Mouse (Mus musculus): ENCODE results near the gene Atp5b.

Atp5b gene

DNA sequence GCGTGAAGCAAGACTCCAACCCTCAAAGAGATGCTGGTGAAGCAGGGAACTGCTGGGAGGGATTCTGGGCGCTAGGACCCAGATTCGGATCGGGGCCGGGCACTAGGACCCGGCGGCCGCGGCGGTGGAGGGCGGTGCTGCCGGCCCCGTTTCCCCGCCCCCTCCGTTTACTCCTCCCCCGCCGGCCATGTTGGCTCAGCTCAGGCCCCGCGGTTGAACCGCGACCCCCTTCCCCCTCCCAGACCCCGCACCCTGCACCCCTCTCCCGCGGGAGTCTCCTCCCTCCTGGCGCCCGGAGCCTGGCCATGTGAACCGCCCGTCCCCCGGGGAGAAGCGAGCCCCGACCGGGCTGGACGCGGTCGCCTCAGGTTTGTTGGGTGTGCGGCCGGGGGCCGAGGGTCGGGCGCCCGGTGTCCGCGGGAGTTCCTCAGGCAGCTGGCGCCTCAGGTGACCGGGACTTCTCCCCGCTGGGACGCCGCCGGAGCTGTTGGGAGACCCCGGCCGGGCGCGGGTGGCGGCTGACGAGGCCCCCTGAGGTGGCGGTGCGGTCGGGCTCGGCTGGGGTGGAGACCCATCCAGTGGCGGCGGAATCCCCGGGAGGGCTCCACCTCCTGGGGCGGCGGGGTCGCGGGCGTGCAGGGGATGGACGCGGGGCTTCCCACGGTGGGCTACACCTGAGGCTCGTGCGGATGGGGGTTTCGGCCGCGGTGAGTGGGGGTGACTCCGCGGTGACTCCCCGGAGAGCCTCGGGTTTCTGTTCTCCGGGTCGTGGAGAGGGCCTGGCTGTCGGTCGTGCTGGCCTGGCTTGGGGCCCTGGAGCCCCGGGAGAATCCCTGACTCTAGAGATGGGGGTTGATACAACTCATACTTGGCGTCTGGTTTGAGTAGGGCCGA, 13.9 kb downstream of the Atp5b start:
- DNase-seq (ENCODE audit: low spot score): peak; percentile 78

DNA sequence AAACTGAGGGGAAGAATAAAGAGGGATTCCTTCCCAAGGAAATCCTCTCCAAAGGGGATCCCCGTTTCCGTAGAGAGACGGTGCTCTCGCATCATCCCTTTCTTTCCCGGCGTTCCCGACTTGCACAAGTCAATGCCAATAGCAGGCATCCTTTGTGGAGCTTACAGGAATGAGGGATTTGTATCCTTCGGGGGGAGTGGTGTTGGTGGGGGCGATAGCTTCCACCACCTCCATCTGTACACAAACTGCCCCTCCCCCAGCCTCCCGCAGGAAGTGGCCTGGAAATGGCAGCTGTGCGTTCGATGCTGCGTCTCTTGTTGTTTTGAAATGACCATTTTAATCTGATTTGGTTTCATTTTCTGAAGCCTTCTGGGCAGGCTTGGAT, 14.5 kb downstream of the Atp5b start:
- DNase-seq (ENCODE audit: low spot score): peak; percentile 57

DNA sequence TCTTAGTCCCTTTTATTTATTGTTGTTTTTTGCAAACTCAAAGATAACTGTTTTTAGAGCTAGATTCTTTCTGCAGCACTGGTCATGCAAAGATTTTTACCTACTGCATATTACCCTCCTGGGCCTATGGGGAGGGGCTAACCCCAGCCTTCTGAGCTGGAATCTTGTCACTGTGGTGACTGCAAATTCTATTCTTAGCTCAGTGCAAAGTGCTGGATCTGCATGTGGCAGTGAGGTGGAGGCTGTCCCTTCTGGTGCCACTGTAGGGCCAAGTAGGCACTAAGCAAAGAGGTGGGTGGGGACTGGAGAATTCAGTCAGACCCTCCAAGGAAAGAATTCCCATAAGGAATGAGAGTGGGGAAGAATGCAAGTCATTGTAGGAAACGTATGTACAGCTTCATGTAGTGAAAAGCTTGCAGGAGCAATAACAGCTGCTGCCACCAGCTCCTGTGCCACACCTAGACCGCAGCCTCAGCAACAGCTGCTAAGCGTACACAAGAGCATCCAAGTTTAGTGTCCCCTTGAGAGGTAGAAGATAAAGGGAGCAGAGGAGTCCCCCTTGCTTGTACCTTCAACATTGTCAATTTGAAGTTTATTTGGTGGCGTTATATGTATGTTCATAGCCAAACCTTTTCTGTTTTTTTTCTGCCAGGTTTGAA, 27.2 kb downstream of the Atp5b start:
- no peak for DNase-seq (ENCODE audit: low spot score)

DNA sequence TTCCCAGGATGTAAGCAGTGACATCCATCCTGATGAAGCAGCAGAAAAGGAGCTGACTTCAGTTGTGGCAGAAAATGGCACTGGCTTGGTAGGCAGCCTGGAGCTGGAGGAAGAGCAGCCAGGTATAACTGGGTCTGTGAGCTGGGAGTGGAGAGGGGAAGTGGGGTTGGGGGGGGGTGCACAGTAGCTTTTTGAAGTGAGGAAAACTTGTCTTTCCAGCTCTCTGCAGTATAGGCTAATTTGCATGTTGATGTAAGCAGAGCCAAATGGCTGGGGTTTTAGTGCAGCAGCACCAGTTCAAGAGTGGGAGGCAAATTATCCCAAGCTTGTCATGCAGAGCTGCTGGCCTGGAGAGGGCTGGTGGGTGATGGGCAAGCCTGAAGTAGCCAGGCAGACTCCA, 28.2 kb downstream of the Atp5b start:
- no peak for DNase-seq (ENCODE audit: low spot score)

DNA sequence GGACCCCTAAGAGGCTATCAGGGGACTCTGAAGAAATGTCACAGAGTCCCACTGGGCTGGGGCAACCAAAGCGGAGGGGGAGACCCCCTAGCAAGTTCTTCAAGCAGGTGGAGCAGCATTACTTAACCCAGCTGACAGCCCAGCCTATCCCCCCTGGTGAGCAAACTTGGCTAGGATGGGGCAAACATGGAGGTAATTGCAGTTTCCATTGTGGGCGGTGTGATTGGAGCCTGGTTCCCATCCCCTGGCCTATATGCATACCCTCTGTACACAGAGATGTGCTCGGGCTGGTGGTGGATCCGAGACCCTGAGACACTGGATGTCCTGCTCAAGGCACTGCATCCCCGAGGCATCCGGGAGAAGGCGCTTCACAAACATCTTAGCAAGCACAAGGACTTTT, 40.8 kb downstream of the Atp5b start:
- no peak for DNase-seq (ENCODE audit: low spot score)

DNA sequence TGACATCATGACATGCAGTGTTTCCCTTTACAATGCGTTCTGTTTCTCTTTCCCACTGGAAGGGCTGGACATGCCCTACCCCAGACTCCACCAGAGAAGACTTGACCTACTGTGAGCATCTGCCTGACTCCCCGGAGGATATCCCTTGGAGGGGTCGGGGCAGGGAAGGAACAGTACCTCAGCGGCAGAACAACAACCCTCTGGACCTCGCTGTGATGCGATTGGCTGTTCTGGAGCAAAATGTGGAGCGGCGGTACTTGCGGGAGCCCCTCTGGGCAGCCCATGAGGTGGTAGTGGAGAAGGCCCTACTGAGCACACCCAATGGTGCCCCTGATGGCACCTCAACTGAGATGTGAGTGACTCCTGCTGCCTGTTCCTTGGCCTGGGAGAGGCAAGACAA, 41.8 kb downstream of the Atp5b start:
- no peak for DNase-seq (ENCODE audit: low spot score)

DNA sequence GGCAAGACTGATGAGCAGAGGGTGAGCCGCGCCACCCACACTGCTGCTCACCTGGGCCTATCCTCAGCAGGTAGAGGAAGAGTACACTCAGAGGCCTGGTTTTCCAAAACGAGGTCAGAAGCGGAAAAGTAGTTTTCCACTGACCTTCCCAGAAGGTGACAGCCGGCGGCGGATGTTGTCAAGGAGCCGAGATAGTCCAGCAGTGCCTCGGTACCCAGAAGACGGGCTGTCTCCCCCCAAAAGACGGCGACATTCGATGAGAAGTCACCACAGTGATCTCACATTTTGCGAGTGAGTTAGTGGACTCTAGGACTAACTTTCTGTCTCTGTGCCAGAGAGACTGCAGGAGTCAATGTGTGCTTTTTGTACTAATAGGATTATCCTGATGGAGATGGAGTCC, 42.9 kb downstream of the Atp5b start:
- DNase-seq (ENCODE audit: low spot score): no peak

DNA sequence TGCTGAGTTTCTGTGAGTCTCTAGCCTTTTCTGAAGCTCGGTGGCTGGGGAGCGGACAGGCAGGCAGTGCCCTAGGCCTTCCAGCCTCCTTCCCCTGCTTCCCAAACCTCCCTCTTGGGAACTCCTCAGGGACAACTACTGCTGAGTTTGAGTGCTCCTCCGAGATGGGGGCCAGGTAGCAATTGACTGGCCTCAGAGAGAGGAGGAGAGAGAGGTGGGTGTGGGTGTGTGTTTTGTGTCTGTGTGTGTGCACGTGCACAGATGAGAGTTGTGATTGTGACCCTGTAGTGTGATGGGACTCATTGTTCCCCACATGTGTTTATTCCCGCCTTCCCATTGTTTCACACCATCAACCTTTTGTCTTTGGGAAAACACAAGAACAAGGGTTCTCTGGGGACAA, 44.4 kb downstream of the Atp5b start:
- DNase-seq (ENCODE audit: low spot score): no peak

DNA sequence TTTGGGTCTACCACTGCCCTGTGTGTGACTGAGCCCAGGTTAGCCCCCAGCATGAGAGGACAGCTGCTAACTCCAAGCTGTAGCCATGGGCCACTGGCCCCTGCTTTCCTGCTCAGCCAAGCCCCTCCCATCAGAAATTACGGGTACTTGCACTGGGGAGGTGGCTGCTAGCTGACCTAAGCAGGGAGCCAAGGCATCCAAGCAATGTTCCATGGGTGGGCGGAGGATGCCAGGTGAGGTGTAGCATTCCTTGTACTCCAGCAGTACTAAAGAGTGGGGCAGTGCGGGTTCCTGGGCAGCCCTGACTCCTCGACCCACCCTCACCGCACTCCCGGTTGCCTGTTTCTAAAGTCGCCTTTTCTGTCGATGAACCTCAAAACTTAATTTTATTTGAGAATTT, 45.1 kb downstream of the Atp5b start:
- no peak for DNase-seq (ENCODE audit: low spot score)

DNA sequence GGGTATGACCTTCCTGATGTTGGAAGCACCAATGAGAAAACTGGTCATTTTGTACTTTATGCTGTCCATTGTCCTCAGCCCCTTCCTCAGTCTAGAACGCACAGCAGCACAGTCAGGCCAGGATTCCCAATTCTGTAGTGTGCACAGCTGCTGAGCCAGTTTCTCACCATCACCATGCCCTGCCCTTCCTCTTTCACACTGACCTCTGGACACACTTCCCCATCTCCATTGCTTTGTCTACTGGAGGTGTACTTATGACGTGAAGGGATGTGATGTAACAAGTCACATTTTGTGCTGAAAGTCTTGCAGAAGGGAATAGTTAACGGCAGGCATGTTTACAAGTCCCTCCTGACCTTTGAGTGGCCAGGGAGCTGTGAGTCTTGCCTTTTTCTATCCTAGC, 48.2 kb downstream of the Atp5b start:
- no peak for DNase-seq (ENCODE audit: low spot score)

DNA sequence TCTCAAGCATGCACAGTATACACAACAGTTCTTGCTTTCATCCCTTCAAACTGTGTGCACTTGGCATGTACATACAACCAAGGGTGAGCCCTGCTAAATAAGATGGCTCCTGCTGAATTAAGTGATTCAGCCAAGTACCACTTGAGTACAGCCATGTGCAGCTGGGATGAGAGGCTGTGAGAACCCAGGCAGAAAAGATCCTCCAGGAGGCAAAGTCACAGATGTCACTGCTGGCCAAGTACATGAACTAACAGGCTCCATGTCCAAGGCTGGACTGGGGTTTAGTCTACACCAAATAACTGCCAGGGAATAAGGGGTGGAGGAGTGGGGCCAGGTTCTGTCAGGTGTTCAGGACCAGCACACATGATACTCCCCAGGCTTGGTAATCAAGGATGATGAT, 48.7 kb downstream of the Atp5b start:
- DNase-seq (ENCODE audit: low spot score): no peak

DNA sequence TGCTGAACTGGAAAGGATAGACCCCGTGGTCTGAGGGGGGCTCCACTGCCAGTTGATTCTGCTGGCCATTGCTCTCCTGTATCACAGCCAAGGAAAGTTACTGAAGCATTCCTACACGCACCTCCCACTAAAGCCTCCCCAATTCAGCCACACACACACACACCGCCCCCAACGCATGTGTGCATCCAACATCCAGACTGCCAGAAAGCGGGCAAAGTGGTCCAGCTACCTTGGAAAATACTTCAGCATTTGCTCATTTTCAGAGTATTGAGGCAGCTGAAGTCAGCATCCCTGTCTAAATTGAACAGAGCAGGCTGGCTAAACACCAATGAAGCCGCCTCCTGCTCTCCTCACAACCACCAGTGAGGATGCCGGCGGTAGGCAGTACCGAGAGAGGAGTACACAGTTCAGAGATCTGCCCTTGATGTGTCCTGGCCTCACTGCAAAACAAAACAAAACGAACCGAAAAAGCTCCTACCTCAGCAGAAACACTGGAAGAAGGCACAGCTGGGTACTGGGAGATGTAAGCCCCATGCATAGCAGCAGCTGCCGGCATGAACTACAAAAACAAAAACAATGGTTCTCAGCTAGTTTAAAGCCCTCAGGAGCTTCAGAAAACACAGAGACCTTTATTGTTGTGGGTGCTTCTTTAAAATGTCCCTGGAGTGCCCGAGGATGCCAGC, 50.7 kb downstream of the Atp5b start:
- no peak for DNase-seq (ENCODE audit: low spot score)

DNA sequence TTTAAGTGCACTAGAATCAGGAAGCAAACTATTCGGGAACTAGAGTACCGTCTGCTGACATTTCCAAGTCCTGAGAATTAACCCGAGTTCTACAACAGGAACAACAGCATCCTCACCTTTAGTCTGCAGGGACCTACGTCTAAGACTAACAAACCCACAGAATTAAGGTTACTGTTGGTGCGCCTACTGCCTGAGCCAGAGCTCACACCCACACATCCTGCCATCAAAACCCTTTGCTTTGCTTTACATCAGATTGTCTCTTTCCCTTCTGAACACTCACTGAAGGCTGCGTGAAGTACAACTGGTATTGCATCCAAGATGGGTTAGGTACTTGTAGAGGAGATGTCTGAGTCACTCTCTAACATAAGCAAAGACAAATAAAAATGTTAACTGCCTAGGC, 52.3 kb downstream of the Atp5b start:
- no peak for DNase-seq (ENCODE audit: low spot score)

Measured in adipocyte (in vitro differentiated cells).